Mouse (Mus musculus) MEL (cell line): ENCODE results near the gene Plcb3. TPM values are rescaled to one million over a fixed set of nuclear protein-coding genes. Genes with fewer than 3 reads are reported as not detected.

Source experiments
- DNase-seq: peaks from one replicate; pipeline ENCODE4 v3.0.0; 2011; ENCODE audit warnings: low read depth, low spot score
- H3K27ac ChIP-seq: 2 replicates; pipeline ENCODE4 v1.5.1; 2012; ENCODE audit warnings: low read depth, mild to moderate bottlenecking, control low read depth, low read length, moderate library complexity; ENCODE audit not compliant: control insufficient read depth
- H3K27me3 ChIP-seq, 2 experiments: fragments of 150-350 bp in 1 of 2; sonication (generic) in 1 of 2; 2 replicates each; pipeline ENCODE4 v1.6.1; 2012; ENCODE audit warnings: low read length in 2 of 2, mild to moderate bottlenecking in 2 of 2, improper control_type of control experiment in 1 of 2, moderate library complexity in 1 of 2; ENCODE audit not compliant: insufficient read depth in 2 of 2, control insufficient read depth in 1 of 2
- H3K36me3 ChIP-seq, 2 experiments: 2 replicates each; pipeline ENCODE4 v1.6.1; 2012 to 2014; ENCODE audit warnings: low read length in 2 of 2, improper control_type of control experiment in 1 of 2, inconsistent platforms in 1 of 2, mild to moderate bottlenecking in 1 of 2; ENCODE audit not compliant: insufficient read depth in 2 of 2, control insufficient read depth in 1 of 2
- H3K4me1 ChIP-seq, 2 experiments: fragments of 150-350 bp in 1 of 2; sonication (generic) in 1 of 2; 2 replicates each; pipeline ENCODE4 v1.6.1; 2012; ENCODE audit warnings: low read length in 2 of 2, improper control_type of control experiment in 1 of 2, mild to moderate bottlenecking in 1 of 2; ENCODE audit not compliant: insufficient read depth in 2 of 2, control insufficient read depth in 1 of 2
- H3K4me3 ChIP-seq, 2 experiments: fragments of 150-350 bp in 1 of 2; sonication (generic) in 1 of 2; 2 replicates each; pipeline ENCODE4 v1.5.1; 2012; ENCODE audit warnings: low read depth in 2 of 2, low read length in 2 of 2, mild to moderate bottlenecking in 2 of 2, moderate library complexity in 2 of 2, control low read depth in 1 of 2, improper control_type of control experiment in 1 of 2; ENCODE audit not compliant: control insufficient read depth in 1 of 2, insufficient read depth in 1 of 2
- H3K79me2 ChIP-seq: 2 replicates; pipeline ENCODE4 v1.6.1; 2012; ENCODE audit warnings: mild to moderate bottlenecking, low read length, moderate library complexity; ENCODE audit not compliant: control insufficient read depth, poor library complexity, insufficient read depth
- H3K9ac ChIP-seq: 2 replicates; pipeline ENCODE4 v1.6.1; 2012; ENCODE audit warnings: low read depth, mild to moderate bottlenecking, control low read depth, low read length, moderate library complexity; ENCODE audit not compliant: control insufficient read depth, poor library complexity, severe bottlenecking
- H3K9me3 ChIP-seq: fragments of 150-350 bp; sonication (generic); replicated peaks from 2 replicates; pipeline ENCODE4 v1.6.1; 2012; ENCODE audit warnings: mild to moderate bottlenecking, low read length, improper control_type of control experiment, moderate library complexity; ENCODE audit not compliant: insufficient read depth
- BHLHE40 ChIP-seq: IDR thresholded peaks from 2 replicates; pipeline ENCODE4 v1.6.1; 2012; ENCODE audit warnings: low read depth, mild to moderate bottlenecking, inconsistent platforms, low read length, improper control_type of control experiment, borderline replicate concordance
- CTCF ChIP-seq, 3 experiments: IDR thresholded peaks in 2 of 3; conservative IDR thresholded peaks in 1 of 3; 2 replicates each; pipeline ENCODE4 v1.5.1; 2011 to 2012; ENCODE audit warnings: low read length in 3 of 3, low read depth in 2 of 3, mild to moderate bottlenecking in 2 of 3, improper control_type of control experiment in 1 of 3, inconsistent platforms in 1 of 3, mixed read lengths in 1 of 3, moderate library complexity in 1 of 3; ENCODE audit not compliant: control insufficient read depth in 1 of 3, insufficient read depth in 1 of 3, poor library complexity in 1 of 3, severe bottlenecking in 1 of 3
- E2F4 ChIP-seq: IDR thresholded peaks from 2 replicates; pipeline ENCODE4 v1.6.1; 2011; ENCODE audit warnings: low read depth, low read length, improper control_type of control experiment, borderline replicate concordance
- EP300 ChIP-seq, 2 experiments: IDR thresholded peaks; 2 replicates each; pipeline ENCODE4 v1.6.1; 2011; ENCODE audit warnings: improper control_type of control experiment in 2 of 2, low read length in 2 of 2, low read depth in 1 of 2, mild to moderate bottlenecking in 1 of 2
- ETS1 ChIP-seq: IDR thresholded peaks from 2 replicates; pipeline ENCODE4 v1.6.1; 2012; ENCODE audit warnings: low read depth, mild to moderate bottlenecking, inconsistent platforms, low read length, improper control_type of control experiment, moderate library complexity
- GABPA ChIP-seq: IDR thresholded peaks from 2 replicates; pipeline ENCODE4 v1.6.1; 2012; ENCODE audit warnings: low read depth, mild to moderate bottlenecking, inconsistent platforms, low read length, improper control_type of control experiment, moderate library complexity
- GATA1 ChIP-seq: IDR thresholded peaks from 2 replicates; pipeline ENCODE4 v1.6.1; 2011; ENCODE audit warnings: low read depth, low read length, improper control_type of control experiment
- HCFC1 ChIP-seq: IDR thresholded peaks from 2 replicates; pipeline ENCODE4 v1.6.1; 2012; ENCODE audit warnings: low read depth, mild to moderate bottlenecking, inconsistent platforms, low read length, improper control_type of control experiment, moderate library complexity
- JUND ChIP-seq: IDR thresholded peaks from 2 replicates; pipeline ENCODE4 v1.6.1; 2011; ENCODE audit warnings: low read depth, mild to moderate bottlenecking, improper control_type of control experiment, low read length
- KAT2A ChIP-seq: conservative IDR thresholded peaks from 2 replicates; pipeline ENCODE4 v1.6.1; 2012; ENCODE audit warnings: low read depth, low read length, improper control_type of control experiment, inconsistent platforms
- MAFK ChIP-seq: IDR thresholded peaks from 2 replicates; pipeline ENCODE4 v1.6.1; 2011; ENCODE audit warnings: low read depth, mild to moderate bottlenecking, low read length, improper control_type of control experiment, borderline replicate concordance
- MAX ChIP-seq: IDR thresholded peaks from 2 replicates; pipeline ENCODE4 v1.6.1; 2011; ENCODE audit warnings: low read length, improper control_type of control experiment
- MAZ ChIP-seq: IDR thresholded peaks from 2 replicates; pipeline ENCODE4 v1.6.1; 2012; ENCODE audit warnings: low read depth, mild to moderate bottlenecking, inconsistent platforms, low read length, improper control_type of control experiment
- MEF2A ChIP-seq: IDR thresholded peaks from 2 replicates; pipeline ENCODE4 v1.6.1; 2014; ENCODE audit warnings: low read depth, mild to moderate bottlenecking, inconsistent platforms, low read length, improper control_type of control experiment; ENCODE audit not compliant: poor library complexity, insufficient replicate concordance, severe bottlenecking; ENCODE audit errors: extremely low read depth
- MXI1 ChIP-seq: IDR thresholded peaks from 2 replicates; pipeline ENCODE4 v1.6.1; 2011; ENCODE audit warnings: mild to moderate bottlenecking, low read depth, low read length, improper control_type of control experiment
- MYB ChIP-seq: IDR thresholded peaks from 2 replicates; pipeline ENCODE4 v1.6.1; 2011; ENCODE audit warnings: mild to moderate bottlenecking, low read depth, low read length, improper control_type of control experiment
- NELFE ChIP-seq: IDR thresholded peaks from 2 replicates; pipeline ENCODE4 v1.6.1; 2011; ENCODE audit warnings: low read depth, low read length, improper control_type of control experiment
- NRF1 ChIP-seq: IDR thresholded peaks from 2 replicates; pipeline ENCODE4 v1.6.1; 2014; ENCODE audit warnings: low read depth, mild to moderate bottlenecking, inconsistent platforms, low read length, improper control_type of control experiment, moderate library complexity; ENCODE audit not compliant: poor library complexity, insufficient read depth, severe bottlenecking
- POLR2A ChIP-seq, 2 experiments: IDR thresholded peaks; 2 replicates each; pipeline ENCODE4 v1.6.1; 2011 to 2012; ENCODE audit warnings: low read length in 2 of 2, mild to moderate bottlenecking in 2 of 2, control low read depth in 1 of 2, improper control_type of control experiment in 1 of 2, low read depth in 1 of 2, moderate library complexity in 1 of 2; ENCODE audit not compliant: control insufficient read depth in 1 of 2, insufficient read depth in 1 of 2, poor library complexity in 1 of 2
- POLR2AphosphoS2 ChIP-seq: IDR thresholded peaks from 2 replicates; pipeline ENCODE4 v1.6.1; 2011; ENCODE audit warnings: low read length, improper control_type of control experiment
- POLR2AphosphoS5 ChIP-seq: IDR thresholded peaks from 2 replicates; pipeline ENCODE4 v1.6.1; 2012; ENCODE audit warnings: low read depth, borderline replicate concordance, mild to moderate bottlenecking, inconsistent platforms, low read length, moderate library complexity, mixed read lengths
- RAD21 ChIP-seq: IDR thresholded peaks from 2 replicates; pipeline ENCODE4 v1.6.1; 2011; ENCODE audit warnings: mild to moderate bottlenecking, low read depth, low read length, improper control_type of control experiment
- RCOR1 ChIP-seq: IDR thresholded peaks from 2 replicates; pipeline ENCODE4 v1.6.1; 2012; ENCODE audit warnings: low read depth, mild to moderate bottlenecking, inconsistent platforms, low read length, improper control_type of control experiment
- SIN3A ChIP-seq: IDR thresholded peaks from 2 replicates; pipeline ENCODE4 v1.6.1; 2012; ENCODE audit warnings: low read length, improper control_type of control experiment, inconsistent platforms
- SMC3 ChIP-seq: IDR thresholded peaks from 2 replicates; pipeline ENCODE4 v1.6.1; 2011; ENCODE audit warnings: low read depth, low read length, improper control_type of control experiment
- TAL1 ChIP-seq: IDR thresholded peaks from 2 replicates; pipeline ENCODE4 v1.6.1; 2012; ENCODE audit warnings: mild to moderate bottlenecking, inconsistent platforms, low read length, moderate library complexity, mixed read lengths
- TBP ChIP-seq: IDR thresholded peaks from 2 replicates; pipeline ENCODE4 v1.8.0; 2011; ENCODE audit warnings: low read depth, low read length, improper control_type of control experiment
- TCF12 ChIP-seq: IDR thresholded peaks from 2 replicates; pipeline ENCODE4 v1.6.1; 2014; ENCODE audit warnings: low read depth, mild to moderate bottlenecking, inconsistent platforms, low read length, improper control_type of control experiment, moderate library complexity
- UBTF ChIP-seq: IDR thresholded peaks from 2 replicates; pipeline ENCODE4 v1.6.1; 2012; ENCODE audit warnings: low read depth, mild to moderate bottlenecking, inconsistent platforms, low read length, improper control_type of control experiment, moderate library complexity, borderline replicate concordance; ENCODE audit not compliant: insufficient read depth
- USF2 ChIP-seq, 2 experiments: IDR thresholded peaks; 2 replicates each; pipeline ENCODE4 v1.6.1; 2011 to 2012; ENCODE audit warnings: improper control_type of control experiment in 2 of 2, low read length in 2 of 2, borderline replicate concordance in 1 of 2, inconsistent platforms in 1 of 2, low read depth in 1 of 2, mild to moderate bottlenecking in 1 of 2; ENCODE audit not compliant: insufficient read depth in 1 of 2
- ZC3H11A ChIP-seq: IDR thresholded peaks from 2 replicates; pipeline ENCODE4 v1.6.1; 2012; ENCODE audit warnings: low read depth, mild to moderate bottlenecking, inconsistent platforms, low read length, improper control_type of control experiment
- ZKSCAN1 ChIP-seq: IDR thresholded peaks from 2 replicates; pipeline ENCODE4 v1.6.1; 2012; ENCODE audit warnings: low read depth, mild to moderate bottlenecking, inconsistent platforms, low read length, improper control_type of control experiment, moderate library complexity
- ZMIZ1 ChIP-seq: IDR thresholded peaks from 2 replicates; pipeline ENCODE4 v1.6.1; 2012; ENCODE audit warnings: low read depth, mild to moderate bottlenecking, inconsistent platforms, low read length, improper control_type of control experiment, moderate library complexity
- ZNF384 ChIP-seq: IDR thresholded peaks from 2 replicates; pipeline ENCODE4 v1.6.1; 2012; ENCODE audit warnings: low read depth, mild to moderate bottlenecking, inconsistent platforms, low read length, improper control_type of control experiment
- polyA plus RNA-seq, 2 experiments: library from polyadenylated mRNA; stranded (reverse) in 1 of 2; unstranded in 1 of 2; fragments of >175 nt in 1 of 2; fragments of >200 nt in 1 of 2; gene quantifications; 2 replicates each; pipeline versions ENCODE4 v1.2.1 to v1.2.4; 2012; ENCODE audit warnings: low replicate concordance in 2 of 2, low read depth in 1 of 2; ENCODE audit not compliant: insufficient read length in 2 of 2, insufficient read depth in 1 of 2, missing spikeins in 1 of 2
- total RNA-seq: library from RNA; depleted of rRNA; stranded (reverse); fragments of 300-350 nt; gene quantifications from 2 replicates; pipeline ENCODE4 v1.2.3, GENCODE M21; 2012

The Plcb3 gene
- total and polyA plus RNA-seq, 3 experiments: 12.6 to 30.8 TPM; not detected in 1

DNA sequence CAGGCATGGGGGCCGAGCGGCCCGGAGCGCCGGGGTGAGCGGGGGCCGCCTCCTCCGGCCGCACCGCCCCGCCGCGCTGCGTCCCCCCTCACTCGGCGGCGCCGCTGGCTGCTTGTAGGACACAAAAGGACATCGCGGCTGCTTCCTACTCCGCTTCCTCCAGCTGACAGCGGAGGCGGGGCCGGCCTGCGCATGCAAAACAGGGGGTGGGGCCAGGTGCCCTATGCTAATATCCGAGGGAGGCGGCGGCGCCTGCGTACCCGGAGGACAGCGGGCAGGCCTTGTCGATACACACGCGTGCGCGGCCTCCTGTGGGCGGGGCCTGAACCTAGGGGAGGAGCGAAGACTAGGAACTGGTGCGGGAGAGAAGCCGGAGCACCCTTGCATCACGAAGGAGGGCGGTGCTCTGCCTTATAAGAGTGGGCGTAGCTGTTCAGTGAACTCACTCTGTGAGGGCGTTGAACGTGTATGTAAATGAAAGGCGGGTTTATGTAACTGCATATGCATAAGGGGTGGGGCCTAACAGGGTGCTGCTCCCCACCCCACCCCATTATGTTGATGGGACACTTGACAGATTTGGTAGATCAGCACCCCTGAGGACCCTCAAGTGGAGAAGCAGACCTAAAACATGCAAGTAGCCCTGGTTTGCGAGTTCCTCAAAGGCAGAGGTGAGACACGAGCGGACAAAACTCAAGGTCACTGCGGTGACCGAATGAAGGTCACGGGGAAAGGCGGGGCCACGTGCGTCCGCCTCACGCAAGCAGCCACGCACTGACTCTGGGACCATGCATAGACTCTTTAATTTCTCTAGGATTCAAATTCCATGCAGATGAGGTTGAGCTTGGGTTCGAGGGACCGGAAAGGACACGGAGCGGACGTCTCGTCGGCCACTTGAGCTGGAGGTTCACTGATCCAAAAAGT, 54.4 kb downstream of the Plcb3 start, which contains the start of gene Esrra:
Esrra (minus strand) TSS at position 167 of the 921 bp plus-strand sequence.
- peak within 1 kb of the TSS; percentile 82 for H3K27ac ChIP-seq
- peaks cover 0 to 5% of the 10 kb centered on the region in 2 experiments; a peak in 2 of 4 replicates for H3K36me3 ChIP-seq
- H3K9ac ChIP-seq: peak within 1 kb of the TSS; percentile 88
- peak; percentile 100 for DNase-seq
- H3K4me1 ChIP-seq: peaks cover 0 to 10% of the 10 kb centered on the region in 2 experiments; a peak in 1 of 4 replicates
- no peaks in the 10 kb centered on the region for H3K9me3 ChIP-seq
- peak within 1 kb of the TSS; percentile 83 to 92 for H3K4me3 ChIP-seq
- no peaks in the 10 kb centered on the region for H3K27me3 ChIP-seq
- peaks cover 15% of the 10 kb centered on the region for H3K79me2 ChIP-seq
- no peak; the same call in 1 of the 2 replicates for TF ChIP-seq HCFC1
- TF ChIP-seq POLR2AphosphoS2: 0 out of 2 replicates have a peak, but pooled peaks have one; percentile 8
- no peak for TF ChIP-seq CTCF (IDR thresholded peaks at IDR 0.05 in 2 of 3, conservative IDR thresholded peaks at IDR 0.05 in 1 of 3; ENCODE audit: control insufficient read depth in 1 of 3, insufficient read depth in 1 of 3, low read depth in 2 of 3, low read length in 3 of 3, poor library complexity in 1 of 3, severe bottlenecking in 1 of 3)
- TF ChIP-seq MXI1: peak; percentile 88
- TF ChIP-seq MEF2A: no peak
- TF ChIP-seq NRF1: peak; percentile 94
- peak; percentile 52 to 60; a peak in 3 of 4 replicates for TF ChIP-seq POLR2A (IDR thresholded peaks at IDR 0.05; ENCODE audit: control insufficient read depth in 1 of 2, insufficient read depth in 1 of 2, low read depth in 1 of 2, low read length in 2 of 2, poor library complexity in 1 of 2)
- TF ChIP-seq MAFK: no peak
- no peak for TF ChIP-seq UBTF
- peak; percentile 73; the same call in 1 of the 2 replicates for TF ChIP-seq MAZ
- TF ChIP-seq ZKSCAN1: no peak
- TF ChIP-seq GABPA: no peak
- no peak for TF ChIP-seq JUND
- no peak for TF ChIP-seq GATA1
- TF ChIP-seq USF2 (IDR thresholded peaks at IDR 0.05; ENCODE audit: borderline replicate concordance in 1 of 2, insufficient read depth in 1 of 2, low read depth in 1 of 2, low read length in 2 of 2): no peak
- TF ChIP-seq TBP: peak; percentile 86
- peak; percentile 38; the same call in 1 of the 2 replicates for TF ChIP-seq MYB
- TF ChIP-seq RCOR1: no peak
- no peak for TF ChIP-seq ZC3H11A
- peak; percentile 81 for TF ChIP-seq SIN3A
- TF ChIP-seq ZMIZ1: 0 out of 2 replicates have a peak, but pooled peaks have one; percentile 35
- TF ChIP-seq ETS1: peak; percentile 82
- no peak for TF ChIP-seq BHLHE40
- TF ChIP-seq E2F4: no peak
- TF ChIP-seq KAT2A: no peak
- TF ChIP-seq NELFE: peak; percentile 44
- TF ChIP-seq ZNF384: no peak
- TF ChIP-seq RAD21: no peak
- TF ChIP-seq SMC3: no peak
- TF ChIP-seq EP300 (IDR thresholded peaks at IDR 0.05; ENCODE audit: low read depth in 1 of 2, low read length in 2 of 2): no peak
- 0 out of 2 replicates have a peak, but pooled peaks have one; percentile 5 for TF ChIP-seq TCF12
- no peak for TF ChIP-seq POLR2AphosphoS5
- peak; percentile 95 for TF ChIP-seq MAX
- TF ChIP-seq TAL1: no peak
